Mouse (Mus musculus) CH12.LX (cell line): ENCODE data around the gene Gapdhs. TPM values are rescaled to one million over a fixed set of nuclear protein-coding genes. Genes with fewer than 3 reads are reported as not detected.
A peak's percentile ranks its signal among the peaks of the same experiment; 100 is the strongest.

ENCODE experiments used
- DNase-seq: peaks from one replicate; pipeline ENCODE4 v3.0.0-alpha.2; 2013; ENCODE audit errors: extremely low read depth
- H3K27ac ChIP-seq: 2 replicates; pipeline ENCODE4 v1.5.1; 2012; ENCODE audit warnings: low read depth, mild to moderate bottlenecking, control low read depth, moderate library complexity; ENCODE audit not compliant: insufficient read depth
- H3K27me3 ChIP-seq: replicated peaks from 2 replicates; pipeline ENCODE3; 2012; ENCODE audit warnings: inconsistent platforms
- H3K36me3 ChIP-seq, 2 experiments: replicated peaks in 1 of 2; 2 replicates each; pipeline versions ENCODE3 to v1.6.1; 2012; ENCODE audit warnings: inconsistent platforms in 1 of 2, low read length in 1 of 2, mild to moderate bottlenecking in 1 of 2, mixed read lengths in 1 of 2, moderate library complexity in 1 of 2; ENCODE audit not compliant: control insufficient read depth in 1 of 2, insufficient read depth in 1 of 2
- H3K4me1 ChIP-seq, 2 experiments: 2 replicates each; pipeline ENCODE4 v1.6.1; 2012; ENCODE audit warnings: inconsistent platforms in 1 of 2, moderate library complexity in 1 of 2; ENCODE audit not compliant: insufficient read depth in 2 of 2, control insufficient read depth in 1 of 2
- H3K4me2 ChIP-seq: 2 replicates; pipeline ENCODE4 v1.6.1; 2012; ENCODE audit warnings: low read depth, mild to moderate bottlenecking, control low read depth; ENCODE audit not compliant: poor library complexity, insufficient read depth, severe bottlenecking
- H3K4me3 ChIP-seq, 3 experiments: fragments of 150-350 bp in 1 of 3; sonication (generic) in 1 of 3; replicated peaks in 1 of 3; 2 replicates each; pipeline versions ENCODE3 to v1.5.1; 2011 to 2012; ENCODE audit warnings: low read depth in 2 of 3, low read length in 2 of 3, mild to moderate bottlenecking in 2 of 3, moderate library complexity in 2 of 3, control low read depth in 1 of 3, improper control_type of control experiment in 1 of 3, inconsistent platforms in 1 of 3, mixed read lengths in 1 of 3; ENCODE audit not compliant: poor library complexity in 1 of 3
- H3K79me2 ChIP-seq: replicated peaks from 2 replicates; pipeline ENCODE4 v1.6.1; 2012; ENCODE audit warnings: mild to moderate bottlenecking, moderate library complexity; ENCODE audit not compliant: control insufficient read depth, poor library complexity, insufficient read depth, severe bottlenecking; ENCODE audit errors: extremely low read depth
- H3K9ac ChIP-seq: 2 replicates; pipeline ENCODE4 v1.6.1; 2012; ENCODE audit warnings: low read depth, mild to moderate bottlenecking, control low read depth, moderate library complexity; ENCODE audit not compliant: insufficient read depth
- H3K9me3 ChIP-seq: replicated peaks from 2 replicates; pipeline ENCODE3; 2012; ENCODE audit warnings: low read length, inconsistent platforms, mixed read lengths
- CHD1 ChIP-seq: IDR thresholded peaks from 2 replicates; pipeline ENCODE4 v1.6.1; 2012; ENCODE audit warnings: low read depth, low read length, improper control_type of control experiment, inconsistent platforms
- CHD2 ChIP-seq: IDR thresholded peaks from 2 replicates; pipeline ENCODE4 v1.6.1; 2011; ENCODE audit warnings: low read length, improper control_type of control experiment
- CTCF ChIP-seq, 2 experiments: IDR thresholded peaks in 1 of 2; conservative IDR thresholded peaks in 1 of 2; 2 replicates each; pipeline ENCODE4 v1.5.1; 2011 to 2012; ENCODE audit warnings: low read depth in 2 of 2, low read length in 2 of 2, improper control_type of control experiment in 1 of 2, inconsistent platforms in 1 of 2, mild to moderate bottlenecking in 1 of 2, moderate library complexity in 1 of 2
- ELF1 ChIP-seq: IDR thresholded peaks from 2 replicates; pipeline ENCODE4 v1.6.1; 2014; ENCODE audit warnings: low read depth, mild to moderate bottlenecking, inconsistent platforms, low read length, improper control_type of control experiment
- ETS1 ChIP-seq: conservative IDR thresholded peaks from 2 replicates; pipeline ENCODE4 v1.6.1; 2012; ENCODE audit warnings: low read depth, mild to moderate bottlenecking, inconsistent platforms, low read length, improper control_type of control experiment, moderate library complexity
- IRF4 ChIP-seq: IDR thresholded peaks from 2 replicates; pipeline ENCODE4 v1.6.1; 2014; ENCODE audit warnings: low read depth, mild to moderate bottlenecking, inconsistent platforms, low read length, improper control_type of control experiment
- JUND ChIP-seq: conservative IDR thresholded peaks from 2 replicates; pipeline ENCODE4 v1.6.1; 2011; ENCODE audit warnings: low read depth, low read length, improper control_type of control experiment
- KAT2A ChIP-seq: IDR thresholded peaks from 2 replicates; pipeline ENCODE4 v1.6.1; 2012; ENCODE audit warnings: low read length, improper control_type of control experiment, inconsistent platforms; ENCODE audit not compliant: insufficient replicate concordance
- MAFK ChIP-seq: IDR thresholded peaks from 2 replicates; pipeline ENCODE4 v1.6.1; 2011; ENCODE audit warnings: low read length, improper control_type of control experiment; ENCODE audit not compliant: insufficient replicate concordance
- MAX ChIP-seq: IDR thresholded peaks from 2 replicates; pipeline ENCODE4 v1.6.1; 2011; ENCODE audit warnings: low read length, improper control_type of control experiment
- MAZ ChIP-seq: IDR thresholded peaks from 2 replicates; pipeline ENCODE4 v1.6.1; 2012; ENCODE audit warnings: low read depth, mild to moderate bottlenecking, inconsistent platforms, low read length, improper control_type of control experiment, moderate library complexity
- MEF2A ChIP-seq: IDR thresholded peaks from 2 replicates; pipeline ENCODE4 v1.6.1; 2014; ENCODE audit warnings: low read depth, mild to moderate bottlenecking, inconsistent platforms, low read length, improper control_type of control experiment, borderline replicate concordance
- MYC ChIP-seq: IDR thresholded peaks from 2 replicates; pipeline ENCODE4 v1.6.1; 2011; ENCODE audit warnings: low read depth, mild to moderate bottlenecking, improper control_type of control experiment, low read length
- NELFE ChIP-seq: IDR thresholded peaks from 2 replicates; pipeline ENCODE4 v1.6.1; 2011; ENCODE audit warnings: low read depth, low read length, improper control_type of control experiment
- NRF1 ChIP-seq: IDR thresholded peaks from 2 replicates; pipeline ENCODE4 v1.6.1; 2014; ENCODE audit warnings: low read depth, mild to moderate bottlenecking, inconsistent platforms, low read length, improper control_type of control experiment, moderate library complexity
- RAD21 ChIP-seq: IDR thresholded peaks from 2 replicates; pipeline ENCODE4 v1.6.1; 2011; ENCODE audit warnings: low read depth, mild to moderate bottlenecking, low read length, improper control_type of control experiment, moderate library complexity
- SIN3A ChIP-seq: IDR thresholded peaks from 2 replicates; pipeline ENCODE4 v1.6.1; 2012; ENCODE audit warnings: low read length, improper control_type of control experiment, inconsistent platforms
- SMC3 ChIP-seq: IDR thresholded peaks from 2 replicates; pipeline ENCODE4 v1.6.1; 2011; ENCODE audit warnings: low read depth, low read length, improper control_type of control experiment
- TCF12 ChIP-seq: IDR thresholded peaks from 2 replicates; pipeline ENCODE4 v1.6.1; 2014; ENCODE audit warnings: low read depth, mild to moderate bottlenecking, inconsistent platforms, low read length, improper control_type of control experiment
- USF1 ChIP-seq: IDR thresholded peaks from 2 replicates; pipeline ENCODE4 v1.6.1; 2014; ENCODE audit warnings: low read depth, mild to moderate bottlenecking, inconsistent platforms, low read length, improper control_type of control experiment
- ZC3H11A ChIP-seq: IDR thresholded peaks from 2 replicates; pipeline ENCODE4 v1.6.1; 2012; ENCODE audit warnings: low read depth, mild to moderate bottlenecking, inconsistent platforms, low read length, improper control_type of control experiment
- ZKSCAN1 ChIP-seq: IDR thresholded peaks from 2 replicates; pipeline ENCODE4 v1.6.1; 2012; ENCODE audit warnings: low read depth, inconsistent platforms, low read length, improper control_type of control experiment, borderline replicate concordance
- ZMIZ1 ChIP-seq: IDR thresholded peaks from 2 replicates; pipeline ENCODE4 v1.6.1; 2012; ENCODE audit warnings: low read depth, mild to moderate bottlenecking, inconsistent platforms, low read length, improper control_type of control experiment
- ZNF384 ChIP-seq: IDR thresholded peaks from 2 replicates; pipeline ENCODE4 v1.6.1; 2012; ENCODE audit warnings: low read depth, low read length, improper control_type of control experiment, inconsistent platforms
- dilution Hi-C: fragments of 300-500 bp; cut with MboI; formaldehyde crosslinking; loops from 2 replicates; pipeline ENCODE4 v1.14.3; 2020; ENCODE audit warnings: low sequenced_read_pairs; ENCODE audit not compliant: extremely low pct_unique_long_range_greater_than_20kb, extremely low pct_ligation_motif_present
- in situ Hi-C: fragments of 300-500 bp; cut with MboI; formaldehyde crosslinking; loops from 3 replicates; pipeline ENCODE4 v1.14.3; 2019; ENCODE audit warnings: low sequenced_read_pairs, low pct_ligation_motif_present, low pct_unique_long_range_greater_than_20kb, mixed read lengths
- polyA plus RNA-seq: library from polyadenylated mRNA; unstranded; fragments of >175 nt; gene quantifications from 2 replicates; pipeline ENCODE4 v1.2.1, GENCODE M21; 2012; ENCODE audit warnings: low read depth; ENCODE audit not compliant: insufficient read length
- total RNA-seq, 2 experiments: library from RNA; depleted of rRNA; stranded (reverse); fragments of 300-350 nt in 1 of 2; fragments of >200 nt in 1 of 2; gene quantifications; 2 replicates each; pipeline ENCODE4 v1.2.3; 2012 to 2014

The Gapdhs gene
- total and polyA plus RNA-seq, 3 experiments = 0.89 to 1.7 TPM; not detected in 1

DNA sequence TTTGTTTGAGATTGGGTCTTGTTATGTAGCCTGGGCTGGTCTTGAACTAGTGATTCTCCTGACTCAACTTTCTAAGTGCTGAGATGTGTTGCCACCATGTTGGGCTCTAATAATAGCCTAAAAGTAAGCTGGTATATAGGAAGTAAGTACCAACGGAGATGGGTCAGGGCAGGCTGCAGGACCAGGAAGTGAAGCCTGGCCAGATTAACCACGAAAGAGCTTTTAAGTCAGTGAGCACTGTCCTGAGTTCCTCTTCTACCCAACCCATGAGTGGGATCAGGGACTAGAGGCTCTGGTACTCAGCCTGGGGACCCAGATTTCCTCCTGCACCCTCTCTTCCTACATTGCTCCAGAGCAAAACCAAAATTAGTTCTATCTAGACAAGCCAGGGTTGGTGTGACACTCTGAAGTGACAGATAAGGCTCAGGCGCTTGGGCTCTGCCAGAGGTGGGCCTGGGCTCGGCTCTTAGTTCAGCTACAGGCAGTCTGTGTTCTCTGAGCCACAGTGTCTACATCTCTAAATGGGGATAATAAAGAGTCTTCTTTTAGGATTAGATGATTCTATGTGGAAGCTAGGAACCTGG is 18.4 kb upstream of the Gapdhs start:
- peak; percentile 28 for DNase-seq
- no peak overlapping the region for H3K4me2 ChIP-seq
- TF ChIP-seq CHD2 = no peak
- TF ChIP-seq RAD21 = no peak
- no peak for TF ChIP-seq MAZ
- TF ChIP-seq MEF2A = peak; percentile 39; the same call in 1 of the 2 replicates
- TF ChIP-seq CHD1 = no peak
- TF ChIP-seq ELF1 = peak; percentile 68
- TF ChIP-seq ZNF384 = no peak
- peaks cover 2% of the 10 kb centered on the region for H3K27me3 ChIP-seq
- no peak overlapping the region for H3K4me3 ChIP-seq
- no peak overlapping the region for H3K9ac ChIP-seq
- in situ Hi-C loops = no loop called here
- H3K79me2 ChIP-seq = no peaks in the 10 kb centered on the region
- peaks cover 4 to 28% of the 10 kb centered on the region in 2 experiments; a peak in 3 of 4 replicates for H3K4me1 ChIP-seq
- dilution Hi-C loops = no loop called here
- H3K36me3 ChIP-seq = peaks cover 0 to under 1% of the 10 kb centered on the region in 2 experiments
- H3K9me3 ChIP-seq = no peaks in the 10 kb centered on the region
- H3K27ac ChIP-seq = no peak overlapping the region

GRCm38 (mm10) chr7:30758853-30759252 is 15.4 kb upstream of the Gapdhs start:
- Histone ChIP-seq H3K27me3 (peaks cover under 1% of the 10 kb centered on the region), H3K4me3 (no peak overlapping the region), H3K9ac (no peak overlapping the region), H3K79me2 (no peaks in the 10 kb centered on the region), H3K36me3 (peaks cover 0 to 10% of the 10 kb centered on the region in 2 experiments), H3K27ac (no peak overlapping the region), H3K4me2 (no peak overlapping the region), H3K4me1 (peaks cover 4 to 31% of the 10 kb centered on the region in 2 experiments; a peak in 3 of 4 replicates), H3K9me3 (peaks cover 8% of the 10 kb centered on the region)
- in situ Hi-C loops (no loop called here), dilution Hi-C loops (no loop called here)
- DNase-seq = peak; percentile 34
- TF ChIP-seq CTCF (conservative IDR thresholded peaks at IDR 0.05 in 1 of 2, IDR thresholded peaks at IDR 0.05 in 1 of 2; ENCODE audit: low read depth in 2 of 2, low read length in 2 of 2) (peak in 1 of 2 experiments; percentile 72; a peak in 2 of 4 replicates), RAD21 (peak; percentile 45), NRF1 (no peak), TCF12 (no peak), MAX (no peak), SMC3 (peak; percentile 73), IRF4 (0 out of 2 replicates have a peak, but pooled peaks have one; percentile 33), SIN3A (no peak)

GRCm38 (mm10) chr7:30757001-30757400 is 13.5 kb upstream of the Gapdhs start:
- Histone ChIP-seq H3K9me3 (peaks cover 8% of the 10 kb centered on the region), H3K4me3 (no peak overlapping the region), H3K27ac (no peak overlapping the region), H3K4me1 (peaks cover 4 to 29% of the 10 kb centered on the region in 2 experiments; a peak in 3 of 4 replicates), H3K36me3 (peaks cover 0 to 10% of the 10 kb centered on the region in 2 experiments), H3K27me3 (no peaks in the 10 kb centered on the region), H3K79me2 (no peaks in the 10 kb centered on the region), H3K4me2 (no peak overlapping the region), H3K9ac (no peak overlapping the region)
- no peak for DNase-seq
- in situ Hi-C loops = no loop called here
- dilution Hi-C loops = no loop called here
- TF ChIP-seq USF1 (no peak), JUND (no peak), ZMIZ1 (no peak), MAFK (no peak), NELFE (no peak), MYC (no peak), ZKSCAN1 (no peak), KAT2A (no peak), MEF2A (no peak), MAX (no peak), IRF4 (no peak), SIN3A (no peak), ETS1 (no peak), CTCF (conservative IDR thresholded peaks at IDR 0.05 in 1 of 2, IDR thresholded peaks at IDR 0.05 in 1 of 2; ENCODE audit: low read depth in 2 of 2, low read length in 2 of 2) (no peak), TCF12 (no peak), ZC3H11A (no peak), SMC3 (no peak), NRF1 (no peak)
